Mouse (Mus musculus) right cerebral cortex, adult 18-20 months (tissue): ENCODE measurements at regions not wholly inside any gene's neighbourhood (a gene's known extent, or its start where the extent isn't known, plus 50 kb on each side); places are given as distances from the start of the nearest gene placed in this dataset.

Experiments
- DNase-seq: peaks from one replicate; pipeline ENCODE4 v3.0.0; 2022; ENCODE audit warnings: mixed read lengths

GRCm38 (mm10) chr5:27906550-27906949 lies 64.6 kb downstream of the Htr5a start:
- DNase-seq, result peak; percentile 85

- DNase-seq, result no peak
These were observed 66.5 kb downstream of the Htr5a start for GRCm38 (mm10) chr5:27908329-27908960.
